Mouse (Mus musculus): Measurements from ENCODE around the gene Cacna1d.
A peak's percentile ranks its signal among the peaks of the same experiment; 100 is the strongest.

The Cacna1d gene

DNA sequence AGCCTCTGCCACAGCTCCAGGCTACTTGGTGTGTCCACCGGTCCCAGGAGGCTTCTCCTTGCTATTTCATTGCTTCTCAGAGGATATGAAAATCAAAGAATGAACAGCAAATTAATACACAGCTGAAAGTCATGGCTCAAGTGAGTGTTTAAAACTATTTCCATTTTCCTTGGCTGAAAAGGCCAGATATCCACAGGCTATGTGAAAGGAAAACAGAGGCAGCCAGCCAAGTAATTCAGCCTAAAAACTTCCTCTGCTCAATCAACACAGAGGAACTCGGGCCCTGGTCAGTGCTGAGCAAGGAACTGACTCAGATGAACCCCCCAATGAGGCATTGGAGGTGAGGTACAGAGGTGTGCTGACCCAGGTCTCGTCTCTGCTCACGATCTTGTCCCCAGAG lies 165.0 kb downstream of the Cacna1d start:
- no peak for DNase-seq

DNA sequence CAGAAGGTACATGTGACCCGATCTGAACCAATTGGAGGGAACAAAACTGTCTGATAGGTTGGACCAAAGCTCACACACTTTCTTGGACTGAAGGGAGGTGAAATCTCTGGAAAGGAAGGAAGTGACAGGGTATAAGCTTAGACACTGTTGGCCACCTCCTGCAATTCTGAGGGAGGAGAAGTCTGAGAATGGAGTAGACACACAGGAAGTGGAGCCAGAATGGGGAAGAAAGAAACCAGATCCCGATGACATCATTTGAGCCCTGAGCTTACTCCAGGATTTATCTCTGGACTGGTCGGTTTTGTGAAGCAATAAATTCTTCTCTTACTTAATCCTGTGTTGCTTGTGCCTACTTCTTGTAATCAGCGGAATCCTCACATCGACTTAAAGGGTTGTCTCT lies 166.3 kb downstream of the Cacna1d start:
- DNase-seq: no peak

DNA sequence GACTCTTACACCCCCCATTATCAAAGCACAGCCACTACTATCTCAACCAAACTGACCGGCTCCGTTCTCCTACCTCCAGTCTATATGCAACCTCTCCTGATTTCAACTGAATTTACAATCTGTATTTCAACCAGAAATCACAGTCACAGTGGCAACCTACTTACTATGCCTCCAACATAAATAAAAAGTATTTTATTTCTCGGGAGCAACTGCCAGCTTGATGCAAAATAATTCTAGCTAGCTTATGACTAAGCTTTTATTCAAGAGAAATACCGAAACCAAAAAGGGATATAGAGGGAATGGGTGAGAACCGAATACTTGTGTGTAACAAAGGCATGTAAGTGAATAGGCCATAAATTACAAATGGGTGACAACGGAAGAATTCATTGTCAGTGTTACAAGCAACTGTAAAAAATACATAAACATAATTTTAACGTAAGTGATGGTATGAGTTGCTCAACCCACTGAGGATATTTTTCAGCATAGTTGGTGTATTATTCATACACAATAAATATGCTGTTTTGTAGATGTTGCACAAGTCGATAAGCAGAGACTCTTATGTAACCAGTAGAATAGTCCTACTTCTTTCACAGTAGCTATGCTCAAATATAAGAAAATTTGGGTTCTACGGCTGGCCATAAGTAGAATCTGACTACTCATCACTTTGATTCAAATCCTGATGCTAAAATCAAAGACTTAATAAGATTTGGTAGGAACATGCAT lies 172.4 kb downstream of the Cacna1d start:
- no peak for DNase-seq

DNA sequence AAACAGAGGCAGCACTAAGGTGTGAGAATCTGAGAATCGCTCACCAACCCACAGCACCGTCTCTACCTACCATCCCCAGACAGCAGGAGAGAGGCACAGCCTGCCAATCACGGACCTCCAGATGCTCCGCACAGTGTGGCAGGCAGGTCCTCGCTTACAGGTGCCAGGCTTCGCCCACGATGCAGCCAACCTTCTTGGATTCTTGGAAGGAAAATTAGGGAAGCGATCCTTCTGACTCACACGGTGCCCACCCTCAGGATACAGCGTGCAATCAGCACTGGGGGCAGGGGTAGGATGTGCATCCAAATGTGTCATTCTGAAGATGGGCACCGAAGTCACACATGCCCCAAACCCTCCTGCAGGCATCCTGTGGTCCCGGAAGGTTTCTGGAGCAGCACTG lies 173.0 kb downstream of the Cacna1d start:
- DNase-seq: no peak

DNA sequence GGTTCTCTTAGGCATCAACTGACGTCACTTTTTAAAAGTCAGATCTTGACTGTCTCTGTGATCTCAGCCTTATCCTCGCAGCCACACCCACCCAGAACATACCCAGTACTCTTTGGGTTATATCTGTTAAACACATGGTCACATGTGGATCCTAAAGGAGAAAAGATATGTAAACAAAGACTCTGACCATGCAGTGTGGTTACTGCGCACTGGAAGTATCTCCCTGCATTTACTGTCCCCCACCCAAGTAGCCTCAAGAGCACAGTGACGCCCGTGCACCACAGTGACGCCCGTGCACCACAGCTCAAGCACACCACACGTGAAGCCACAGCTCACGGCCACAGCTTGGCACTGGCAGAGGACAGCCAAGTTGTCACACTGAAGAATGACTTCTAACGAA lies 173.6 kb downstream of the Cacna1d start:
- no peak for DNase-seq

DNA sequence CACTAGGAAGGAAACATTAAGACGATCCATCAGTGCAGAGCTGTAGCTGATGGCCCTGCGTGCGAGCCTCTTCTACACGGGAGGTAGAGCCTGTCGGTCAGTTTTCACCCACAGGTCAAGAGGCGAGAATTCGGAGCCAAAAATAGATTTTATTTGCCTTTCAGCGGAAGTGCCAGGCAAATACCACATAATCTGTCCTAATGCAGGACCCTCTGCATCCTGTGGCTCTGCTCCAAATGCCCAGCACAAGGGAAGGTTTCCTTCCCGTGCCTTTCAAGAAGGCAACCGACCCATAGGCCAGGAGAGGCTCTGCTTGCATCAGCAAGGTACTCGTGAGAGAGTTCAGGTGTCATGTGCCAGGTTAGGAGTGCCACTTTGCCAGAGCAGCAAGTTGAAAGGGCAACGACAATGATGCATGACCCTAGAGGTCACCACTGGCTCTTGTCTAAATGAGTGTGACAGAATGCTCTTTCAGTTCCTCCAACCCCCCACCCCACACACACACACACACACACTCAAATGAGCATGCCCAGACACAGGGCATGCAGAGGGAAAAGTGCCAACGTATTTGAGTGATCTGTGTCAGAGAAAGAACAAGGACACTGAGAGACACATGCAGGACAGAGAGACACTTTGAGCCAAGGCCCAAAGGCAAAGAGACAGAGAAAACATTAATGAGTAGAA lies 179.9 kb downstream of the Cacna1d start:
- DNase-seq: no peak

DNA sequence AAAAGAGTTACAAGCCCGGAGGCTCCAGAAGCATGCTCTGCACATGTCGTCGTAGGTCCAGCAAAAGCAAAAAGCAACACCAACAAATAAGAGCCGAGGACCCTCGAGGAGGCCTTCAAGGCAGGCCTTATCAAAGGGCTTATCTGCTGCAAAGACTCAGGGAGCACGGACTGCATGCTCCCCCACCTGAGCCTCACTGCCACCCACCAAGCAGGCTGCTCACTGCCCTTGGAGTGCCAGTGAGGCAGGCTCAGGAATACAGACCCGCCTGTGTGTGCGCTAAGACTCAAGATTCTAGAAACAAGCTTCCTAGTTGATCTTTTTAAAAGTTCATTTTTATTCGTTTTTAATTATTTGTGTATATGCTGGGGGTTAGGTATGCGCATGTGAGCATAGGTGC lies 181.0 kb downstream of the Cacna1d start:
- DNase-seq: no peak

DNA sequence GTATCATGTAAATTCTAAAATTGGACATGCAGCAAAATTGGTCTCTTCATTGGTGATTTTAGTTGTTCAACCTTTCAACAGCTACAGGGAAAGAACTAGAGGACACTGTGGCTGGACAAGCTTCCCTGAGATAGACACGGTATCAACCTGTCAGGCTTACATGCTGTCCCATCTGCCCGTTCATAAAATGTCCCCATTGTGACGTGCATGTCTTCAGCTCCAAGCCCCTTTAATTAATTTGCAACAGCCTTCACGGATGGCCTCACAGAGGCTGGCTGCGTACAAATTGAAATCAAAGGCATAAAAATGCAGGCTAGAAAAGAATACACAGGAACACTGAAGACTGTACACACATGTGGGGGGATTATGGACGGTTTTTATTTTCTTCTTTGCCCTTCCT lies 185.0 kb downstream of the Cacna1d start:
- DNase-seq: no peak

DNA sequence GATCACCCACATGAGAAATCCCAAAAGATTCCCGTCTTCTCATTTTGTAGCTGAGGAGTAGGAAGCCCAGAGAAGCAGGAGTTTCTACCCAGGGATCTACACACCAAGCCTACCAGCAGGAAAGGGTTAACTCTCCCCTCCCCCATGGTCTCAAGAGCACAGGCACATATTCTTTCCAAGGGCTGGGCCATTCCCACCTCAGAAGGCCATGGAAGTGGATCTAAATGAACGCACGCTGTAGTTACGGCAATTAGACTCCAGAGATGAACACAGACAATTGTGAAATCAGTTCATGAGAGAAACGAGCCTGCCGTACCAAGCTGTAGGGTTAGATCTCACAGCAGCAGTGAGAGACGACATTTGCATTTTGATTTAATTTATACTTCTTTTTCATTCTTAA lies 191.3 kb downstream of the Cacna1d start:
- no peak for DNase-seq

DNA sequence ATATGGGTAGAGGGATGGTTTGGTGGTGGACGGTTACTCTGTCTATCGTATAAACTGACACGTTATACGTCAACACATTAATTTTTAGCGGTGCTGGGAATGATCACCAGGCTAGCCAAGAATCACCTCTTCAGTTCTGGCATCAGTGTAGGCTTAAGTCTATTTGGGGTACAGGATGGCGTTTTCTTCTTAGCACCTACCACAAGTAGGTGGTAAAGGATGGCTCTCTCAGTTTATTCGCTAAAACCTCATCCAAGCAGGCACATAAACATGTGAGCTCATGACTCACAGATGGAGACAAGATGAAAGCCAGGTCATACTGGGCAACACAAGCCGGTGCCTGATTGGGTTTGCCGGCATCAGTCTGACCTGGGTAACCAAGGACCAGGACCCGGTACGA lies 193.8 kb downstream of the Cacna1d start:
- no peak for DNase-seq

DNA sequence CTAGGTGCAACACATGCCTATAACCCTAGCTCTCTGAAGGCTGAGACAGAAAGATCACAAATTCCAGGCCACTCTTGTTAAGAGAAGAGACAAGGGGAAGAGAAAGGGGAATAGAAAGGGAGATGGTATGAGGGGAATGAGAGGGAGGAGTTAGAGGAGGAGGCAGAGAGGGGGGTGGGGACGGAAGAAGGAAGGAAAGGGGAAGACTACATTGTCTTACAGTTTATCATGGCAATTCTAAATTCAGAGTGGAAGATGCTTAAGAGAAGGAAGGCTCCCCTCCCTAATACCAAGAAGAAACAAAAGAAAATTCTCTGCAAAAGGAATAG lies 199.2 kb downstream of the Cacna1d start:
- DNase-seq: no peak

DNA sequence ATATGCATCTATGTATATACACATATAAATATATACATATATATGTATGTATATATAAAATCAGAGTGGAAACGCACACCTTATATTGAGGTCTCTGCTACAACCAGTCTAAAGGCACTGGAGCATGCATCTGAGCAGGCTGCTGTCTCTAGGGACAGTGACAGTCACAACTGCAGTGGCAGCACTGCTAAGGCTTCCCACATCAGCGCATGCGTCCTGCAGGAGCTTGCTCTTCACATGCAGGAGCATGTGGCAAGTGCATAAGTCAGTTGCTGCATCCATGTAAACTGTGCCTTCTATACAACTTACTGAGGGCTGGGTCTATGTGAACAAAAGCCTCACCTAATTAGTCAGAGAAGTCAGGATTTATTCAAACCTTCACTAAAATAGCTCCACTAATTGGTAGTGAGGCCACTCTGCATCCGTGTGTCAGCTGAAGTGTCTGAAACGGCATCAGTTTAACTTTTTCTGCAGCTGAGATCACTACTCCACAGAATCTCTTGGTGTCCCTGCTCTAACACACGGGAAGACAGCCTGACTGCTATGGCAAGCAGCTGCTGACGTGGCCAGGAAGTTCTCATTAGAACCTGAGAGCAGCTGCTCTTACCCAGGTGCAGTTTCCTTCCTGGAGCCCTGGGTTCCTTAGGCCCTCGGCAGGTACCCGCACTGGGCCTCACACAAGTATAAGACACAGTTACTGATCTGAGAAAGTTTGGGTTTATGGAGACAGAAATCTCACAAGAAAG lies 199.7 kb downstream of the Cacna1d start:
- no peak for DNase-seq

DNA sequence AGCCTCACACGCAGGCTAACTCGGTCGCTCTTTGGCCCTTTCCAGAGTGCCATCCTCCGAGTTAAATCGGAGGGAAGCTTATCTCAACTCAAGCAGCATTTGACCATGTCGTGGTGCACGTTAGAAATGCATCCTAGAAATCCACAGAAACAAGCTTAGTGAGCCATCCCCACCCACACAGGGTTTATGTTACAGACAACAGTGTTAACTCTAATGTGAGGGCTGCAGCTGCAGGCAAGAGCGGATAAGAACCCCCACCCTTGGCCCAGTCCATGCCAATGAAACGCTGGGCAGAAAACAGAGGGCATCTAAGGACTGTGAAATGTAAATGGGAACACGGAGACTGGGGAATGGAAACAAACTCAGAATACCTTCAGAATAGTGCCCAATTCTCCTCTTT lies 206.8 kb downstream of the Cacna1d start:
- no peak for DNase-seq

DNA sequence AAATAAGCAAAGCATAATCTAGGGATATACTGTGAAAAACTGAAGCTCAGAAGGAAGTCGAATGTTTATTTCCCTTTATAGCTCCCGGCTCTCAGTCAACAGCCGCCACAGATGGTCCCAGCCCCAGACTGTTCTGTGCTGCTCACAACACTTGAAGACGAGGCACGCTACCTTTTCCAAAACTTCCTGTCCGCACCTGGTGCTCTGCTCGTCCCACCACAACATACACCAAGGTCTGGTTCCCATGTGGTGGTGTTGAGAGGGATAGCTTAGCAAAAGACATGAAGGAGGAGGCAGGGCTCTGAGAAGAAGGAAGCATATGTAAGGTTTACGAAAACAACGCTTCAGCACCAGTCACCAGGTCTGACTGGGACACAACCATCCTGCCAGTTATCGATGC lies 207.2 kb downstream of the Cacna1d start:
- no peak for DNase-seq

DNA sequence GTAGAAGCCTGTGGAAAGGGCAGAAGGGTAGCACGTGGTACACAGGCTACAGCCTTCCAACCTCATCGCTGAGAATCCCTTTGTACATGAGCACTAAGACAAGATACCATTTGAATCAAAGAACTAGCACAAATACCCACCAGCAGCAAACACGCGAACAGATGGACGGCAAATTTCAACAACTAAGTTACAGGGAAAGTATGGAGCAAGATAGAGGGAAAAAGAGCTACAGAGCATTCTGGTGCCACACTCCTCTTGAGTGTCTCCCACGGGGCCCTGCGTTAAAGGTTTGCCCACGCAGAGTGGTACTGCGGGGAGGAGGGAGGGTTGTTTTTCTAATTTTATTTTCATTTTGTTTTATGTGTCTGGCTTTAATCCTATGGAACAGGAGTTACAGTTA lies 215.7 kb downstream of the Cacna1d start:
- no peak for DNase-seq

DNA sequence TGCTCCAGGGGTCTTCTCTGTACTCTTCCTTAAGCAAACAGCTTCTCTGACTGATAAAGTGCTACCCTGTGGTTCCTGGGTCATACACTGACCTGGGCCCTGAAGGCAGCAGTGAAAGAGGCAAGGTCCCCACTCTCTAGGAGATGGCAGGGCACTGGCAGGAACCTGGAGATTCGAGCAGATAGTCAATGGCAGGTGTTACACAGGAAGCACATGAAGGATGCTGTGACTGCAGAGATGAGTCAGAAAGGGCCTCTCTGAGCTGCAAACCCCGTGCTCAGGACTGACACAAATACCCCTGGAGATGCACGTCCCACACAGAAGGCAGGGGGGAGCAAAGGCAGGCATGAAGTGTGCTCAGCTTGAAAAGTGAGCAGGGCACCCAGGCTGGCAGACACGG lies 218.3 kb downstream of the Cacna1d start:
- no peak for DNase-seq

DNA sequence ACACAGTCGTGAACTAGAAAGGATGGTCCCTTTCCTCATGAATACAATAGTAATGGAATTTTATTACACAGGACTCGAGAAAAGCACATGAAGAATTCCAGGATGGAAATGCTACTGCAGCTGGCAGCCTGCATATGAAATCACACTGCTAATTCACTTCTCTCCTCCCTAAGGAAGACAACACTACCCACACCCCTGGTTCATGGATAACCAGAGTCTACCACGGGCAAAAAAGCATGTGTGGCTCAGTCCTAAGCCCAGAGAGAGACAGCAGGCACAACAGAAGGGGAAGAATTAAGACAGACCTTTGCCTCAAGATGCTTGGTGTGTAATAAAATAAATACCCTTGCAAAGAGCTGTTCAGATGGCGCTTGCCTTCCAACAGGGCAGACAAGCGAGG lies 218.7 kb downstream of the Cacna1d start:
- no peak for DNase-seq

DNA sequence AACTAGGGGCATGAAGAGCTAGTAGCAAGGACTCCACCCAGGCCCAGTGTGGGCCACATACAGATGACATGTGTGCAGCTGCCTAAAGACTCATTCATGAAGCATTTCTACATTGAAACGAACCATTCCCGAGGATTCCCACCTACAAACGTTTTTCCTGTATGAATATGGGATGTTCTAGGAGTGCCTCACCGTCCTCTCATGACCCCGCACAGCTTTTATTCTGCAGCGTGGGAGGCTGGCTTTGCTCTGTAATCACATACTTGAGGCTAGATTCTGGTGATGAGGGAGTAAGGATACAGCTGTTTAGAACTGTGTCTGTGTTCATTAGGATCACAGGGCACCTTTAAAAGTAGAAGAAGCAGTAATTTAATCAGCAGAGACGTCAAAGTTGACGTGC lies 219.4 kb downstream of the Cacna1d start:
- DNase-seq: no peak

DNA sequence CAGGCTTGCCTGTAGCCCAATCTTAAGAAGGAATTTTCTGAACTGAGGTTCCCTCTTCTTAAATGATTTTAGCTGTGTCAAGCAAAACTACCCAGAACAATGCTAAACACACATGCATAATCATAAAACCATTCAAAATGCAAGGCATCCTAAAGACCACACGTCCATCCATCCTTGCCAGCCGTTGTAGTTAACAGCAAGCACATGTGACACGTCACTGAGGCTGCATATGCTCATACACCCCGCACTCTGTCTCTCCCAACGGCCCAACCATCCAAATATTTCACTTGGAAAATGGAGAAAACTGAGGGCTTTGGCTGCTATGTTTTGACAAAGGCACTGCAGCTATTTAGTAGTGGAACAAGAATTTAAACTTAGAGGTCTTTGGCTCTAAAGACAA lies 220.9 kb downstream of the Cacna1d start:
- DNase-seq: no peak

DNA sequence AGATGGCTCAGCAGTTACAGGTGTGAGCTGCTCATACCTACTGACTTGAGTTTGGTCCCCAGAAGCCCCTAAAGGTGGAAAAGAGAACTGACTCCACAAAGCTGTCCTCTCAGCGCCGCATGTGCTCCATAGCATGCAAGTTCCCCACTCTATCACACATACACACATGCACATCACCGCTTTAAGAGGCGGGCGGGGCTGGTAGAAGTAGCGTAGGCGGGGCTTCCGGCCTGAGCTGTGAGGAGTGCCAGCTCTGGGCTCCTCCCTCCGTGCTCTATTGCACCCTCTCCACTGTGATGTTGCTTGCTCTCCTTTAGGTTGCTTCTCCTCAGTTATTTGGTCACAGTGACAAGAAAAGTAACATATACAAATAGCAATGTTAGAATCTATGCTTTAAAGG lies 225.5 kb downstream of the Cacna1d start:
- peak; percentile 88 for DNase-seq

DNA sequence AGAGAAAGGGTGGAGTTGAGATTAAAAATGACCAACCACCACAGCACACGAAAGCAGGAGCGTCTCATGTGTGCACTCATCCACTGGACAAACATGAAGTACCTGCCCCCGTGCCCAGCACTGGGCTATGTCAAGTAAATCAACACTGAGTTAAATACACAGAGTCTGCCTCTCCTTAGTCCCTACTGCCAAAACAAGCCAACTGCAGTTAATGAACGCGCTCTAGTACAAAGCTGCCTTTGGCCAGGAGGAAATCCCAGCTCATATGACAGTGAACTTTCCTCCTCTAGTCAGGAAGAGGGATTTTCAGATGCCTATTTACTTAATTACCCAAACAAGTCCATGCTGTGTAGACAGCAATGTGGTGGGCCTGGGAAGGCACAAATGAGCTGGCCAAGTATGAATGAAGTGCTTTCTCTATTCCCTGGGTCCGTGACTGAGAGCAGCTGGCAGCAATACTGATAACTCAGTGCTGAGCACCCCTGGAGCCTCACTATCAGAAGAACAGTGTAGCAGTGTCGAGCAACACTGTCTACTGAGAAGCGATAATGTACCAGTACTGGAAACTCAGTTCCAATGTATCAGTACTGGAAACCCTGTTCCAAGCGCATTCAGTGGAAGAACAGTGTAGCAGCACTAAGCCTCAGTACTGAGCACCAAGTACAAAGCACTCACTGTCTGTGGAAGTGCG lies 229.5 kb downstream of the Cacna1d start:
- peak; percentile 46 for DNase-seq

DNA sequence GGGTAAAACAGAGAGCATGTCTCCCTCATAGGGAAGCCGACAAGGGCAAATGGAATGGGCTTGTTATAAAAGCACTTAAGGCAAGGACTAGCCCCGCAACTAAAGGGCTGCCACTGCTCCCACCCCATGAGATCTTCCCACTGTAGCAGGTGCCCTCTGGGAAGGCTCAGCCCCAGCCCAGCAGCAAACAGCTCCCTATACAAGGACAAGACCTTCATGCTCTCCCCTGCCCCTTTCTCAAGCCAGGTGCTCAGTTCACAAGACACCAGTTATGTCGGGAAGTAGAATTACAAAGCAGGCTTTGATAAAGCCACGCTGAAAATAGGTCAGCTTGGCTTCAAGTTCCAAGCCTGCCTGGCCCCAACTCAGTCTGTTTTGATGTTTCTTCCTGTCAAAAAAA lies 233.6 kb downstream of the Cacna1d start:
- no peak for DNase-seq

DNA sequence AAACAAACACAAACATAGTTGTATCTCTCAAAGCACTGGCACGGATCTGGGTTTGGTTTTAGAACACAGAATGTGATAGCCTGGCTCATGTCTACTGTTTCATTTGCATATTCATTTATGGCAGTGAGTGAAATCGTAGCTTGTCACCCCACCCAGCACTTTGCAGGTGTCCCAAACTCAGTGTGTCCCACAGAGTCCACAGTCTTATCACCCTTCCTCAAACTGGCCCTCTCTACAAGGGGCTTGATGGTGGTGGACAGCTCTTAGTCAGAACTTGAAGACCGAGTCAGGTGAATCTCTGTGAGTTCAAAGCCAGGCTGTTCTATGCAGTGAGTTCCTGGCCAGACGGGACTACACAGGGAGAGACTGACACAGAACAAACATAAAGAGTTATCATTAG lies 234.8 kb downstream of the Cacna1d start:
- DNase-seq: no peak

Data from liver (tissue).